Mouse (Mus musculus) frontal cortex, postnatal 36 days (tissue): Measurements from ENCODE around the gene Stra6.

Source experiments
- DNase-seq, 2 experiments: peaks; one replicate each; pipeline ENCODE4 v3.0.0; 2022; ENCODE audit warnings: low spot score in 2 of 2

The Stra6 gene

GRCm38 (mm10) chr9:58174818-58175251 lies 111.2 kb downstream of the Stra6 start:
- DNase-seq, result peak in 1 of 2 experiments; percentile 60

GRCm38 (mm10) chr9:58175745-58176487 lies 112.3 kb downstream of the Stra6 start:
- DNase-seq, result peak; percentile 67 to 86

GRCm38 (mm10) chr9:58177165-58177564 lies 113.6 kb downstream of the Stra6 start:
- no peak for DNase-seq

GRCm38 (mm10) chr9:58179390-58179789 lies 115.8 kb downstream of the Stra6 start:
- no peak for DNase-seq

GRCm38 (mm10) chr9:58184456-58184855 lies 120.9 kb downstream of the Stra6 start:
- DNase-seq, result peak in 1 of 2 experiments; percentile 43

- no peak for DNase-seq
Observed at GRCm38 (mm10) chr9:58194222-58194621, 130.6 kb downstream of the Stra6 start.

GRCm38 (mm10) chr9:58195671-58196070 lies 132.1 kb downstream of the Stra6 start:
- DNase-seq, result no peak

GRCm38 (mm10) chr9:58196141-58196540 lies 132.6 kb downstream of the Stra6 start:
- DNase-seq, result no peak

GRCm38 (mm10) chr9:58196610-58197567 lies 133.3 kb downstream of the Stra6 start:
- no peak for DNase-seq

- DNase-seq, result peak; percentile 69 to 77
Observed at GRCm38 (mm10) chr9:58197781-58198701, 134.5 kb downstream of the Stra6 start.

- DNase-seq, result peak; percentile 34 to 55
Observed at GRCm38 (mm10) chr9:58198801-58199371, 135.3 kb downstream of the Stra6 start.

GRCm38 (mm10) chr9:58199381-58200269 lies 136.0 kb downstream of the Stra6 start:
- DNase-seq, result peak in 1 of 2 experiments; percentile 50

GRCm38 (mm10) chr9:58200270-58201090 lies 136.9 kb downstream of the Stra6 start:
- peak in 1 of 2 experiments; percentile 41 for DNase-seq

GRCm38 (mm10) chr9:58201091-58201842 lies 137.7 kb downstream of the Stra6 start:
- DNase-seq, result peak in 1 of 2 experiments; percentile 64

GRCm38 (mm10) chr9:58201861-58202549 lies 138.4 kb downstream of the Stra6 start:
- DNase-seq, result peak in 1 of 2 experiments; percentile 52

- peak; percentile 71 to 73 for DNase-seq
Observed at GRCm38 (mm10) chr9:58202676-58203453, 139.3 kb downstream of the Stra6 start.
